ENCODE assay signal across 9 mouse cellular contexts in genomic region chr13:55404853-55405782, GRCm38 (mm10). TPM values are rescaled to one million over a fixed set of nuclear protein-coding genes. Genes with fewer than 3 reads are reported as not detected.
DNase-seq lines count a peak whose midpoint lies in the region; ATAC-seq and TF ChIP-seq lines count a peak whose summit lies in the region.
"Had no signal": no experiment of that assay in that cellular context is flagged by ENCODE, and none has a peak within 500 bp of the region (broad histone marks: within the 10 kb centered on the region; RNA-seq: fewer than 3 reads in every experiment).

No protein-coding gene starts in this region.

- DNase-seq in G1E (ENCODE audit: low spot score), result peak; percentile 47
- peak; percentile 57 for DNase-seq in cerebellum, adult 11 months
- peak; percentile 68 for DNase-seq in layer of hippocampus, adult 9-11 months
- DNase-seq in lung, postnatal 0 days (ENCODE audit: low spot score), result peak; percentile 93
- DNase-seq in ovary, postnatal 10 days (ENCODE audit: low spot score), result peak; percentile 41
- peak; percentile 96 for DNase-seq in thymus, postnatal 0 days (ENCODE audit: low spot score)

- peak overlapping the region; percentile 71 for H3K27ac ChIP-seq in forebrain, embryonic 15.5 days (replicated peaks)
- no peak overlapping the region for H3K27ac ChIP-seq in lung, postnatal 0 days (ENCODE audit: low read length)

- TF ChIP-seq EP300 in lung, postnatal 0 days (IDR thresholded peaks at IDR 0.05), result no peak

- peaks cover 82% of the 10 kb centered on the region for H3K27me3 ChIP-seq in G1E (ENCODE audit: insufficient read depth, low read length)
- H3K27me3 ChIP-seq in forebrain, embryonic 15.5 days, result no peaks in the 10 kb centered on the region
- H3K27me3 ChIP-seq in lung, postnatal 0 days (replicated peaks; ENCODE audit: insufficient read depth, low read length), result no peaks in the 10 kb centered on the region

- ATAC-seq in G1E (ENCODE audit: extremely low read depth, insufficient number of reproducible peaks, low FRiP score, poor library complexity, severe bottlenecking), result no peak
- peak; percentile 93 for ATAC-seq in forebrain, embryonic 15.5 days (replicated peaks)
- ATAC-seq in hematopoietic stem cell, adult 5-6 weeks (replicated peaks in 1 of 2; ENCODE audit: insufficient read depth in 1 of 2, low FRiP score in 2 of 2, low TSS enrichment in 1 of 2, low read depth in 1 of 2, poor library complexity in 2 of 2, severe bottlenecking in 2 of 2), result peak; percentile 82 to 86
- ATAC-seq in lung, postnatal 0 days, result peak; percentile 88

- no peaks in the 10 kb centered on the region for H3K36me3 ChIP-seq in G1E (replicated peaks)
- no peaks in the 10 kb centered on the region for H3K36me3 ChIP-seq in forebrain, embryonic 15.5 days
- H3K36me3 ChIP-seq in lung, postnatal 0 days (ENCODE audit: insufficient read depth, low read length), result no peaks in the 10 kb centered on the region

- H3K4me3 ChIP-seq in G1E (ENCODE audit: low read depth, low read length), result no peak overlapping the region
- H3K4me3 ChIP-seq in forebrain, embryonic 15.5 days, result no peak overlapping the region
- no peak overlapping the region for H3K4me3 ChIP-seq in lung, postnatal 0 days (ENCODE audit: low read depth, low read length)

- peak; percentile 77 for TF ChIP-seq CTCF in G1E (IDR thresholded peaks at IDR 0.05; ENCODE audit: low read depth, low read length)
- TF ChIP-seq CTCF in lung, postnatal 0 days (IDR thresholded peaks at IDR 0.05), result peak; percentile 94

- 0 out of 2 replicates have a peak overlapping the region, but pooled peaks have one; percentile 2 for H3K9ac ChIP-seq in forebrain, embryonic 15.5 days (replicated peaks)
- H3K9ac ChIP-seq in lung, postnatal 0 days (replicated peaks; ENCODE audit: low read depth), result no peak overlapping the region

- H3K4me1 ChIP-seq in G1E (ENCODE audit: insufficient read depth, low read depth, low read length), result peaks cover 7% of the 10 kb centered on the region
- peaks cover 18% of the 10 kb centered on the region for H3K4me1 ChIP-seq in forebrain, embryonic 15.5 days
- H3K4me1 ChIP-seq in lung, postnatal 0 days (ENCODE audit: insufficient read depth, low read depth, low read length), result 0 out of 2 replicates have a peak, but pooled peaks cover 2% of the 10 kb centered on the region

- 13% methylated on average over 11 of the region's 11 CpGs for WGBS in forebrain, embryonic 15.5 days
- WGBS in lung, postnatal 0 days, result 12% methylated on average over 11 of the region's 11 CpGs

- H3K9me3 ChIP-seq in G1E (replicated peaks), result peaks cover 8% of the 10 kb centered on the region
- no peaks in the 10 kb centered on the region for H3K9me3 ChIP-seq in forebrain, embryonic 15.5 days
- H3K9me3 ChIP-seq in lung, postnatal 0 days (ENCODE audit: low read length), result no peaks in the 10 kb centered on the region

- H3K4me2 ChIP-seq in forebrain, embryonic 15.5 days (replicated peaks), result peak overlapping the region; percentile 9; the same call in 1 of the 2 replicates
- H3K4me2 ChIP-seq in lung, postnatal 0 days (replicated peaks; ENCODE audit: low read depth, low read length), result no peak overlapping the region

RNA-seq across cellular contexts. Expression of gene Slc34a1, which starts 7.1 kb away (rescaled TPM):
- total RNA-seq in G1E (2014; fragmentation: Nextera tagmentation) (not detected in 2 replicates), G1E (2017) (0.06 and 0.93 TPM in 2 replicates)
- polyA plus RNA-seq in G1E (2012), result not detected in 2 replicates
- polyA plus RNA-seq in forebrain, embryonic 15.5 days (2015; fragmentation: Nextera tagmentation; extraction: Ambion mirVana), result not detected in 2 replicates
- total RNA-seq in hematopoietic stem cell, adult 5-6 weeks (2017), result not detected in 2 replicates
- polyA plus RNA-seq in lung, postnatal 0 days (2015; fragmentation: Nextera tagmentation; extraction: Ambion mirVana), result not detected in 2 replicates
- polyA plus RNA-seq in thymus, postnatal 0 days (2015; fragmentation: Nextera tagmentation; extraction: Ambion mirVana), result 0.06 and 0.07 TPM in 2 replicates

RNA-seq across cellular contexts. Expression of gene Pfn3, which starts 9.9 kb away (rescaled TPM):
- total RNA-seq in G1E (2014; fragmentation: Nextera tagmentation) (not detected in 2 replicates), G1E (2017) (not detected in 2 replicates)
- polyA plus RNA-seq in G1E (2012), result not detected in 2 replicates
- polyA plus RNA-seq in forebrain, embryonic 15.5 days (2015; fragmentation: Nextera tagmentation; extraction: Ambion mirVana), result 0.63 TPM in 1 of 2 replicates, not detected in the other
- not detected in 2 replicates for total RNA-seq in hematopoietic stem cell, adult 5-6 weeks (2017)
- polyA plus RNA-seq in lung, postnatal 0 days (2015; fragmentation: Nextera tagmentation; extraction: Ambion mirVana), result not detected in 2 replicates
- polyA plus RNA-seq in thymus, postnatal 0 days (2015; fragmentation: Nextera tagmentation; extraction: Ambion mirVana), result not detected in 2 replicates
- total RNA-seq: left cerebral cortex, adult 8-10 months had no signal

RNA-seq across cellular contexts. Expression of gene F12, which starts 21.5 kb away (rescaled TPM):
- total RNA-seq in G1E (2014; fragmentation: Nextera tagmentation) (not detected in 2 replicates), G1E (2017) (0.05 TPM in 1 of 2 replicates, not detected in the other)
- not detected in 2 replicates for polyA plus RNA-seq in G1E (2012)
- 0.09 TPM in 1 of 2 replicates, not detected in the other for polyA plus RNA-seq in forebrain, embryonic 15.5 days (2015; fragmentation: Nextera tagmentation; extraction: Ambion mirVana)
- not detected in 2 replicates for total RNA-seq in hematopoietic stem cell, adult 5-6 weeks (2017)
- not detected in 2 replicates for polyA plus RNA-seq in lung, postnatal 0 days (2015; fragmentation: Nextera tagmentation; extraction: Ambion mirVana)
- polyA plus RNA-seq in thymus, postnatal 0 days (2015; fragmentation: Nextera tagmentation; extraction: Ambion mirVana), result 0.12 TPM in 1 of 2 replicates, not detected in the other

RNA-seq across cellular contexts. Expression of gene Rgs14, which starts 35.6 kb away (rescaled TPM):
- 2.2 and 6.4 TPM in 2 replicates for total RNA-seq in G1E (2014; fragmentation: Nextera tagmentation)
- total RNA-seq in G1E (2017), result 10.0 and 10.1 TPM in 2 replicates
- 6.0 and 6.6 TPM in 2 replicates for polyA plus RNA-seq in G1E (2012)
- polyA plus RNA-seq in forebrain, embryonic 15.5 days (2015; fragmentation: Nextera tagmentation; extraction: Ambion mirVana), result 0.37 and 0.81 TPM in 2 replicates
- 10.7 and 13.7 TPM in 2 replicates for total RNA-seq in hematopoietic stem cell, adult 5-6 weeks (2017)
- 2.7 and 2.8 TPM in 2 replicates for polyA plus RNA-seq in lung, postnatal 0 days (2015; fragmentation: Nextera tagmentation; extraction: Ambion mirVana)
- 53.6 and 62.3 TPM in 2 replicates for polyA plus RNA-seq in thymus, postnatal 0 days (2015; fragmentation: Nextera tagmentation; extraction: Ambion mirVana)

RNA-seq across cellular contexts. Expression of gene Grk6, which starts 39.8 kb away (rescaled TPM):
- total RNA-seq in G1E (2014; fragmentation: Nextera tagmentation) (23.0 and 27.5 TPM in 2 replicates), G1E (2017) (48.9 and 53.9 TPM in 2 replicates)
- 42.6 and 46.0 TPM in 2 replicates for polyA plus RNA-seq in G1E (2012)
- polyA plus RNA-seq in forebrain, embryonic 15.5 days (2015; fragmentation: Nextera tagmentation; extraction: Ambion mirVana), result 46.1 and 47.6 TPM in 2 replicates
- 77.8 and 80.9 TPM in 2 replicates for total RNA-seq in hematopoietic stem cell, adult 5-6 weeks (2017)
- 20.4 and 20.5 TPM in 2 replicates for polyA plus RNA-seq in lung, postnatal 0 days (2015; fragmentation: Nextera tagmentation; extraction: Ambion mirVana)
- polyA plus RNA-seq in thymus, postnatal 0 days (2015; fragmentation: Nextera tagmentation; extraction: Ambion mirVana), result 76.9 and 87.8 TPM in 2 replicates

Comparison
In these comparisons a context has a peak if more than half of its experiments do, and no peak if none do; other contexts are left out.
1. DNase-seq: peak in every context shown above with its lines; median percentile 96 in thymus, postnatal 0 days; 93 in lung, postnatal 0 days; 68 in layer of hippocampus, adult 9-11 months; 57 in cerebellum, adult 11 months; 47 in G1E; 41 in ovary, postnatal 10 days.